32 mouse cellular contexts compared by ENCODE assay signal in genomic region chr7:71406283-71406682, GRCm38 (mm10). TPM values are rescaled to one million over a fixed set of nuclear protein-coding genes. Genes with fewer than 3 reads are reported as not detected.
"Had no signal": no experiment of that assay in that cellular context is flagged by ENCODE, and none has a peak within 500 bp of the region (broad histone marks: within the 10 kb centered on the region; RNA-seq: fewer than 3 reads in every experiment).

No protein-coding gene starts in this region.

- ATAC-seq: intestine, embryonic 15.5 days had no signal

- H3K4me3 ChIP-seq: intestine, embryonic 15.5 days; layer of hippocampus, adult 2 months; left cerebral cortex, adult 2 months; liver, embryonic 13.5 days had no signal

- H3K36me3 ChIP-seq: intestine, embryonic 15.5 days; liver, embryonic 13.5 days had no signal

- H3K4me2 ChIP-seq: intestine, embryonic 15.5 days; liver, embryonic 13.5 days; midbrain, embryonic 11.5 days had no signal

- H3K9me3 ChIP-seq: intestine, embryonic 15.5 days; liver, embryonic 13.5 days had no signal

- H3K27ac ChIP-seq: intestine, embryonic 15.5 days; layer of hippocampus, adult 2 months; left cerebral cortex, adult 2 months; liver, embryonic 13.5 days had no signal

- H3K27me3 ChIP-seq: intestine, embryonic 15.5 days; liver, embryonic 13.5 days had no signal

- DNase-seq: kidney, adult 11 months; kidney, postnatal 14 days; layer of hippocampus, postnatal 36 days; liver, embryonic 13.5 days; lung, adult 2 months; lung, postnatal 14 days; lung, postnatal 4 days; midbrain, embryonic 14.5 days; thymus, adult 18-20 months; thymus, postnatal 36 days had no signal

- H3K9ac ChIP-seq: intestine, embryonic 15.5 days; liver, embryonic 13.5 days had no signal

RNA-seq across cellular contexts. Expression of gene Gm10295, which starts 55.0 kb away (rescaled TPM):
- total RNA-seq: layer of hippocampus, adult 2 months; layer of hippocampus, postnatal 10 days; layer of hippocampus, postnatal 36 days; left cerebral cortex, adult 2 months; left cerebral cortex, postnatal 10 days; left cerebral cortex, postnatal 36 days; liver, adult 2 months; megakaryocyte progenitor cell, adult 5-6 weeks; megakaryocyte-erythroid progenitor cell, adult 5-6 weeks; midbrain, postnatal 0 days had no signal
- polyA plus RNA-seq: intestine, embryonic 15.5 days; large intestine, adult 2 months; limb, embryonic 11.5 days; limb, embryonic 14.5 days; liver, adult 2 months; liver, embryonic 13.5 days; liver, embryonic 16.5 days; lung, adult 2 months; midbrain, embryonic 14.5 days; midbrain, postnatal 0 days; neural tube, embryonic 11.5 days; neural tube, embryonic 14.5 days; small intestine, adult 2 months; spleen, adult 2 months; stomach, embryonic 16.5 days; testis, adult 2 months; urinary bladder, adult 2 months had no signal
